Mouse (Mus musculus) intestine, embryonic 14.5 days (tissue): ENCODE measurements at regions not wholly inside any gene's neighbourhood (a gene's known extent, or its start where the extent isn't known, plus 50 kb on each side); places are given as distances from the start of the nearest gene placed in this dataset.

Source experiments
- ATAC-seq: fragments of 200-750 bp; cut with Nextera tagmentation; replicated peaks from 2 replicates; pipeline ENCODE4 v1.8.0; 2017; ENCODE audit warnings: low read depth, moderate number of reproducible peaks, moderate TSS enrichment, moderate library complexity; ENCODE audit not compliant: low FRiP score, low TSS enrichment
- DNase-seq: peaks from one replicate; pipeline ENCODE4 v3.0.0-alpha.2; 2018; ENCODE audit warnings: low spot score
- H3K27ac ChIP-seq: fragments of 300-500 bp; sonication (generic); 2 replicates; pipeline ENCODE4 v1.5.1; 2014; ENCODE audit warnings: low read depth, mild to moderate bottlenecking, control low read depth
- H3K27me3 ChIP-seq: fragments of 300-500 bp; sonication (generic); replicated peaks from 2 replicates; pipeline ENCODE4 v1.6.1; 2014; ENCODE audit warnings: low read length, control low read depth; ENCODE audit not compliant: control insufficient read depth, insufficient read depth
- H3K36me3 ChIP-seq: fragments of 300-500 bp; sonication (generic); 2 replicates; pipeline ENCODE4 v1.6.1; 2014; ENCODE audit warnings: low read length, control low read depth; ENCODE audit not compliant: control insufficient read depth, insufficient read depth
- H3K4me1 ChIP-seq: fragments of 300-500 bp; sonication (generic); replicated peaks from 2 replicates; pipeline ENCODE4 v1.6.1; 2014; ENCODE audit warnings: low read length, control low read depth, mixed read lengths; ENCODE audit not compliant: control insufficient read depth, insufficient read depth
- H3K4me2 ChIP-seq: fragments of 300-500 bp; sonication (generic); 2 replicates; pipeline ENCODE4 v1.6.1; 2014; ENCODE audit warnings: low read length
- H3K4me3 ChIP-seq: fragments of 300-500 bp; sonication (generic); 2 replicates; pipeline ENCODE4 v1.5.1; 2014; ENCODE audit warnings: low read depth, low read length, control low read depth, mixed read lengths
- H3K9ac ChIP-seq: fragments of 300-500 bp; sonication (generic); 2 replicates; pipeline ENCODE4 v1.6.1; 2014; ENCODE audit warnings: mild to moderate bottlenecking, low read length
- H3K9me3 ChIP-seq: fragments of 300-500 bp; sonication (generic); 2 replicates; pipeline ENCODE4 v1.6.1; 2016; ENCODE audit warnings: low read length, control low read depth; ENCODE audit not compliant: control insufficient read depth
- WGBS: fragments of 180-500 bp; shearing (Covaris S2); extraction: QIAGEN DNeasy Blood & Tissue Kit; methylation state at CpG from one replicate; pipeline ENCODE4 v1.1.7; 2014; 5-methylcytosine and 5-hydroxymethylcytosine counted together

DNA sequence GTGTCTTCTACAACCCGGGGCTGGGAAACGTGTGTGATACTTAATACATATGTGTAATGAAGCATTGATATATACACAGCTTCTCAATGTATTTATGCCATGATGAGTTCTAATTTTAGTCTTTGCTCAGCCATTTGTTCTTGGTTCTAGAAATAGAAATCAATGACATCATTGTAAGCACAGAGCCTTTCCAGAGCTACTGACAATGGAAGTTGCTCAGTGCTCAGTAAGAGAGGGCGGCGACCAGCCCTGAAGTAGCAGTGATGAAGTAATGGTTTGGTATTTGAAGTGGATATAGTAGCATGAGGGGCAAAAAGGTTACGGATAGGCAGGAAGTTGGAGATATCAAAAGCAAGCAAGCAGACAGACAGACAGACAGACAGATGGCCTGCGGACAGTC is 173.8 kb upstream of the Atp5g3 start:
- Histone ChIP-seq H3K36me3 (no peaks in the 10 kb centered on the region), H3K27ac (no peak overlapping the region), H3K4me1 (peaks cover 13% of the 10 kb centered on the region; the same call in 1 of the 2 replicates), H3K27me3 (no peaks in the 10 kb centered on the region), H3K4me3 (no peak overlapping the region), H3K4me2 (no peak overlapping the region), H3K9me3 (no peaks in the 10 kb centered on the region), H3K9ac (no peak overlapping the region)
- ATAC-seq (no peak), DNase-seq (no peak)
- 69% methylated on average over 6 of the region's 6 CpGs for WGBS

DNA sequence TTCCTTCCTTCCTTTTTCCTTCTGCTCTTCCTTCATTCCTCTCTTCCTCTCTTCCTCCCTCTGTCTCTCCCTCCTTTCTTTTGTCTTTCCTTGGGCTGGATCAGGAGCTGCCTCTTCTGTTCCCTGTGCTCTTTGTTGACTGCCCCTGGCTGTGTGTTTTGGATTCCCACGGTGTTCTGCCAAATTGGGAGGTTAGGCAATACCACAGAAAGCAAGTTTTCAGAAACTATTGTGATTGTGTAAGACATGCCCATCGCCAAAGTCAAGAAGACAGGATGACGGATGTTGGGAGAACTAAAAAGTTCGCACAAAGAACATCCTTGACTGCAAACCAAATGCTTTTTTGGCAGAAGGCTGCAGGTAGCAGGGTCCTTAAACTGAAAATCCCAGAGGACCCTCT is 165.6 kb upstream of the Atp5g3 start:
- no peak overlapping the region for H3K4me2 ChIP-seq
- no peak overlapping the region for H3K4me3 ChIP-seq
- no peaks in the 10 kb centered on the region for H3K4me1 ChIP-seq
- no peaks in the 10 kb centered on the region for H3K9me3 ChIP-seq
- no peaks in the 10 kb centered on the region for H3K27me3 ChIP-seq
- ATAC-seq (no peak), DNase-seq (no peak)
- no peak overlapping the region for H3K27ac ChIP-seq
- H3K9ac ChIP-seq = no peak overlapping the region
- 69% methylated on average over 4 of the region's 4 CpGs for WGBS
- no peaks in the 10 kb centered on the region for H3K36me3 ChIP-seq

- Histone ChIP-seq H3K4me1 (no peaks in the 10 kb centered on the region), H3K4me2 (no peak overlapping the region), H3K4me3 (no peak overlapping the region), H3K9ac (no peak overlapping the region), H3K27me3 (no peaks in the 10 kb centered on the region), H3K9me3 (no peaks in the 10 kb centered on the region), H3K36me3 (no peaks in the 10 kb centered on the region), H3K27ac (no peak overlapping the region)
- DNase-seq = no peak
- no peak for ATAC-seq
- 72% methylated on average over 1 of the region's 1 CpGs for WGBS
Measured at GRCm38 (mm10) chr2:74075566-74075965, 164.4 kb upstream of the Atp5g3 start.

DNA sequence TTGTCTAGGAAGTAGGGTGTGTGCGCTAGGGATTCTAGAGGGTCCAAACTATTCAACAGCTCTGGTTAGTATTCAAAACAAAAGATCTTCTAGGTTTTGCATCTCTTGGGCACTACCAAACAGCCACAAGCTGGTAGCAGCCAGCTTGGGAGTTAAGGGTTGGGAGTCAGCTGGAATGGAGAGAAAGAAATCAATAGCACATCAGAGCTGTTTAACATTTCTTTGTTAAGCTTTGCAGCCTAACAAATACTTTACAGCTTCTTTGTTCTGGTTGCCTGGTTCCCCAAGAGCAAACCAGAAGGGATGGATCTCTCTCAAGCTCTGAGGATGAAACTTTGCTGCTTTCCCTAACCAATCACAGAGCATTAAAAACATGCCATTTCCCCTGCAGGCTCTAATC is 162.3 kb upstream of the Atp5g3 start:
- H3K4me1 ChIP-seq = no peaks in the 10 kb centered on the region
- ATAC-seq (no peak), DNase-seq (no peak)
- no peaks in the 10 kb centered on the region for H3K27me3 ChIP-seq
- no peak overlapping the region for H3K4me3 ChIP-seq
- no peaks in the 10 kb centered on the region for H3K9me3 ChIP-seq
- no peak overlapping the region for H3K4me2 ChIP-seq
- no peaks in the 10 kb centered on the region for H3K36me3 ChIP-seq
- no peak overlapping the region for H3K27ac ChIP-seq
- no peak overlapping the region for H3K9ac ChIP-seq
- 90% methylated on average over 1 of the region's 1 CpGs for WGBS

GRCm38 (mm10) chr2:74066652-74067051 is 155.5 kb upstream of the Atp5g3 start:
- ATAC-seq (peak; percentile 74), DNase-seq (peak; percentile 78)
- H3K4me1 ChIP-seq = no peaks in the 10 kb centered on the region
- no peak overlapping the region for H3K4me3 ChIP-seq
- no peak overlapping the region for H3K27ac ChIP-seq
- 3% methylated on average over 11 of the region's 11 CpGs for WGBS
- H3K36me3 ChIP-seq = no peaks in the 10 kb centered on the region
- H3K27me3 ChIP-seq = 0 out of 2 replicates have a peak, but pooled peaks cover 6% of the 10 kb centered on the region
- no peaks in the 10 kb centered on the region for H3K9me3 ChIP-seq
- H3K4me2 ChIP-seq = no peak overlapping the region
- no peak overlapping the region for H3K9ac ChIP-seq

GRCm38 (mm10) chr2:74064369-74064768 is 153.2 kb upstream of the Atp5g3 start:
- Histone ChIP-seq H3K9me3 (no peaks in the 10 kb centered on the region), H3K9ac (no peak overlapping the region), H3K4me2 (no peak overlapping the region), H3K27me3 (0 out of 2 replicates have a peak, but pooled peaks cover 6% of the 10 kb centered on the region), H3K4me3 (no peak overlapping the region), H3K4me1 (no peaks in the 10 kb centered on the region), H3K36me3 (no peaks in the 10 kb centered on the region), H3K27ac (no peak overlapping the region)
- no peak for ATAC-seq
- no peak for DNase-seq
- WGBS = 72% methylated on average over 9 of the region's 9 CpGs

DNA sequence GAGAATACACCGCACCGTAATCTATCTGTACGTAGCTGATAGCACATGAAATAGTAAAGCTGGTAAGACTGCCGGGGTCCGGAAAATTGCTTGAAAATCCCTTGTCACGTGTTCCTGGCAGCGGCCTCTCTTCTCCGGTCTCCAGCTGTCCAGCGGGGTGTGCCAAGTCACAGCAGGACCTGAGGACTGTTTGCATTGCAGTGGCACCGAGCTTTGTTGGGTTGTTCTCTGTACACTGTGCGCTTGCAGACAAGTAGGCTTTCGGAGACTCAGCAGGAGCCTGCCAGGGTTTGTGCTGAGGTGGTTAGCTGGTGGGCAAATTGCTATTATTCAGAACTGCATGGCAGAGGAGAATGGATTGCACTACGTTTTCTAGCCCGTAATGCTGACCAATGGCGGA is 152.7 kb upstream of the Atp5g3 start:
- no peak for DNase-seq
- H3K36me3 ChIP-seq = no peaks in the 10 kb centered on the region
- H3K4me1 ChIP-seq = no peaks in the 10 kb centered on the region
- H3K9me3 ChIP-seq = no peaks in the 10 kb centered on the region
- no peak overlapping the region for H3K4me2 ChIP-seq
- no peak for ATAC-seq
- H3K9ac ChIP-seq = no peak overlapping the region
- H3K27ac ChIP-seq = no peak overlapping the region
- H3K4me3 ChIP-seq = no peak overlapping the region
- 0 out of 2 replicates have a peak, but pooled peaks cover 6% of the 10 kb centered on the region for H3K27me3 ChIP-seq
- WGBS = 86% methylated on average over 15 of the region's 15 CpGs

DNA sequence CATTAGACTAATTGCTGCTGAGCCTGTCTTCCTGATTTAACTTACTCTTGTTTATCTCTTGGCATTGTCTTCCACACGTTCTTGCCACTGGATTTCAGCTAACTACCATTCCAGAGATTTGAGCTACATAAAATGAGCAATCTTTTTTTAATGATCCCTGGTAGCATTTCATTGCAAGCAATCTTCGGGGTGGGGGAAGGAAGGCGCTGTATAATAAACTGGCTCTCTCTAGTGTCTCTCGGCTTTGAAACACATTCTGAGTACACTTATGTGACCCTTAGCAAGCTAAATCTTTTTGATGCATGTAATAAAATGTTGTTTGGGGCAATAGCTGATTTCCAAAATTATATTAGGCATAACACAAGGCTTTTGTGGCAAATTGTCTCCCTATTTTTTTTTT is 152.2 kb upstream of the Atp5g3 start:
- Histone ChIP-seq H3K4me3 (no peak overlapping the region), H3K36me3 (no peaks in the 10 kb centered on the region), H3K27me3 (0 out of 2 replicates have a peak, but pooled peaks cover 6% of the 10 kb centered on the region), H3K9ac (no peak overlapping the region), H3K4me2 (no peak overlapping the region), H3K4me1 (no peaks in the 10 kb centered on the region), H3K9me3 (no peaks in the 10 kb centered on the region), H3K27ac (no peak overlapping the region)
- 71% methylated on average over 4 of the region's 4 CpGs for WGBS
- DNase-seq = no peak
- ATAC-seq = no peak

DNA sequence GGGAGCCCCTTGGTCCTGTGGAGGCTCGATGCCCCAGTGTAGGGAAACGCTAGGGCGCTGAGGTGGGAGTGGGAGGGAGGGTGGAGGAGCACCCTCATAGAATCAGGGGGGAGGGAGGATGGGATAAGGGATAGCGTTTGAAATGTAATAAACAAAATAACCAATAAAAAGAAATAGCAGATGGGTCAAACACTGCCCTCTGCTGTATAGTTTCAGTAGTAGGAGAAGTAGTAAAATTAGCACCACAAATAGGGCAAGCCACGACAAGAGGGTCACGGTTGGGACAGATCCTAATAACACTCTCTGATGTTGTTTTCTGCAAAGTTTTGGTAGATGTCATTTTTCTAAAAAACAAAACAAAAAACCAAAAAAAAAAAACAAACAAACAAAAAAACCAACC is 131.3 kb upstream of the Atp5g3 start:
- H3K4me3 ChIP-seq = no peak overlapping the region
- ATAC-seq = no peak
- no peak overlapping the region for H3K4me2 ChIP-seq
- H3K27me3 ChIP-seq = no peaks in the 10 kb centered on the region
- no peak overlapping the region for H3K27ac ChIP-seq
- no peak overlapping the region for H3K9ac ChIP-seq
- no peaks in the 10 kb centered on the region for H3K4me1 ChIP-seq
- DNase-seq = no peak
- no peaks in the 10 kb centered on the region for H3K36me3 ChIP-seq
- H3K9me3 ChIP-seq = no peaks in the 10 kb centered on the region
- WGBS = 79% methylated on average over 6 of the region's 6 CpGs
